In genomic region chr12:113256628-113257027, GRCm38 (mm10) we compare ENCODE assay signal across 16 mouse cellular contexts.
"Had no signal": no experiment of that assay in that cellular context is flagged by ENCODE, and none has a peak within 500 bp of the region (broad histone marks: within the 10 kb centered on the region; RNA-seq: fewer than 3 reads in every experiment).

No protein-coding gene starts in this region.

- H3K27me3 ChIP-seq: midbrain, embryonic 12.5 days; neural tube, embryonic 13.5 days; neural tube, embryonic 15.5 days; stomach, embryonic 15.5 days had no signal

- H3K4me3 ChIP-seq: midbrain, embryonic 10.5 days; midbrain, embryonic 12.5 days; myocyte; neural tube, embryonic 13.5 days; neural tube, embryonic 15.5 days; stomach, embryonic 15.5 days had no signal

- H3K4me1 ChIP-seq: midbrain, embryonic 10.5 days; midbrain, embryonic 12.5 days; neural tube, embryonic 13.5 days; neural tube, embryonic 15.5 days; stomach, embryonic 15.5 days had no signal

- H3K27ac ChIP-seq: liver, embryonic 14.5 days; midbrain, embryonic 10.5 days; midbrain, embryonic 12.5 days; neural tube, embryonic 13.5 days; neural tube, embryonic 15.5 days; stomach, embryonic 15.5 days had no signal

- DNase-seq: lung, embryonic 14.5 days; lung, postnatal 10 days; lung, postnatal 4 days; midbrain, embryonic 14.5 days; retina, postnatal 1 day; right cerebral cortex, adult 18-20 months; right cerebral cortex, postnatal 25 days; right cerebral cortex, postnatal 4 days; thymus, adult 18-20 months had no signal

- H3K36me3 ChIP-seq: midbrain, embryonic 10.5 days; midbrain, embryonic 12.5 days; neural tube, embryonic 13.5 days; neural tube, embryonic 15.5 days; stomach, embryonic 15.5 days had no signal

- H3K9ac ChIP-seq: liver, embryonic 14.5 days; lung, embryonic 14.5 days; midbrain, embryonic 12.5 days; neural tube, embryonic 13.5 days; neural tube, embryonic 15.5 days; stomach, embryonic 15.5 days had no signal
